Mouse (Mus musculus): ENCODE results near the gene Pjvk. TPM values are rescaled to one million over a fixed set of nuclear protein-coding genes. Genes with fewer than 3 reads are reported as not detected.

Gene Pjvk
- polyA plus RNA-seq, 1 experiment: 0.06 TPM

DNA sequence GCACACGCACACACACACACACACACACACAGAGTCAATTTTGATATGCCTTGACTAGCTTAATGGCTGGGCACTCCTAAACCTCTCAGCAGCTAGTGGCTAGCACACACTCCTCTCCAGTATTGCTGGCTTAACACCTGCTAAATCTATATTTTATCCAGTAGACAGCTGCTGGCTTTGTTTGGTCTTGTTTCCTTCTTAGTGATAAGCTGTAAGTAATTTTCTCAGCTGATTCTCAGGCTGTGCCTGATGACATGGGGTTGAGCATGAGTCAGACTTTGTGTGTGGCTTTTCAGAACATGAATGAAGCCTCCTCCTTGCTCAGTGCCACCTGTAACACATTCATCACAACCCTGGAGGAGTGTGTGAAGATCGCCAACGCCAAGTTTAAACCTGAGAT is 38.7 kb downstream of the Pjvk start:
- Histone ChIP-seq H3K36me3 (ENCODE audit: control insufficient read depth, insufficient read depth, low read length) (peaks cover 42% of the 10 kb centered on the region), H3K27ac (ENCODE audit: insufficient read depth, low read length) (no peak overlapping the region), H3K27me3 (ENCODE audit: control insufficient read depth, insufficient read depth, low read length) (no peaks in the 10 kb centered on the region), H3K4me1 (ENCODE audit: control insufficient read depth, insufficient read depth, insufficient read length) (no peaks in the 10 kb centered on the region), H3K4me3 (ENCODE audit: extremely low read depth, insufficient read depth, insufficient read length) (no peak overlapping the region)
- 94% methylated on average over 3 of the region's 3 CpGs for WGBS
- no peak for TF ChIP-seq POLR2A (IDR thresholded peaks at IDR 0.05; ENCODE audit: low read depth, low read length)
- no peak for TF ChIP-seq CTCF (IDR thresholded peaks at IDR 0.05; ENCODE audit: extremely low read depth, insufficient read depth, insufficient read length, insufficient replicate concordance)
- DNase-seq (ENCODE audit: low read depth in 1 of 2, low spot score in 2 of 2): no peak

GRCm38 (mm10) chr2:76687608-76688007 is 39.3 kb downstream of the Pjvk start:
- no peak for DNase-seq (ENCODE audit: low read depth in 1 of 2, low spot score in 2 of 2)
- peaks cover 45% of the 10 kb centered on the region for H3K36me3 ChIP-seq (ENCODE audit: control insufficient read depth, insufficient read depth, low read length)

DNA sequence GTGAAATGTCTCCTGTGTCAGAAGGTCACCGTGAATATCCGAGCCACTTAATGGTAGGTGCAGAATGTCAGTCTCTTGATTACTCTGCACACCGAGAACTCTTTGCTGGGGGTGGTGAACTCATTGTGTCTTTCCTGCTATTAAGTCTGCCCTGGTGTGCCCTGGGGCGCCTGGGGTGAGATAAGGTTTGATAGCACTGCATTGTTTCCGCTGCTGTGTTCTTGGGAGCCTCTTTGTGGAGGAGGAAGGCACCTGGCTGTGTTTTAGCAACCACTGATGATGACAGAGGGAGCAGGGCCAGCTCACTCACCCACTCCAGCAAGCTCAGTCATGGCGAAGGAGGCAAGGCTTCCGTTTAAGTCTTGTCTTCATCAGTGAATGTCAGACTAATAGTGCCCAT is 39.9 kb downstream of the Pjvk start:
- no peak for DNase-seq (ENCODE audit: low read depth in 1 of 2, low spot score in 2 of 2)
- no peaks in the 10 kb centered on the region for H3K27me3 ChIP-seq (ENCODE audit: control insufficient read depth, insufficient read depth, low read length)
- H3K4me3 ChIP-seq (ENCODE audit: extremely low read depth, insufficient read depth, insufficient read length): no peak overlapping the region
- H3K27ac ChIP-seq (ENCODE audit: insufficient read depth, low read length): no peak overlapping the region
- peaks cover 44% of the 10 kb centered on the region for H3K36me3 ChIP-seq (ENCODE audit: control insufficient read depth, insufficient read depth, low read length)
- WGBS: 83% methylated on average over 7 of the region's 7 CpGs
- no peaks in the 10 kb centered on the region for H3K4me1 ChIP-seq (ENCODE audit: control insufficient read depth, insufficient read depth, insufficient read length)
- TF ChIP-seq CTCF (IDR thresholded peaks at IDR 0.05; ENCODE audit: extremely low read depth, insufficient read depth, insufficient read length, insufficient replicate concordance) (no peak), POLR2A (IDR thresholded peaks at IDR 0.05; ENCODE audit: low read depth, low read length) (no peak)

More at GRCm38 (mm10) chr2:76687608-76688007, 39.3 kb downstream of the Pjvk start:
- no peaks in the 10 kb centered on the region for H3K4me1 ChIP-seq (ENCODE audit: control insufficient read depth, insufficient read depth, insufficient read length)
- no peak overlapping the region for H3K27ac ChIP-seq (ENCODE audit: insufficient read depth, low read length)
- no peaks in the 10 kb centered on the region for H3K27me3 ChIP-seq (ENCODE audit: control insufficient read depth, insufficient read depth, low read length)
- WGBS: 80% methylated on average over 3 of the region's 3 CpGs
- no peak for TF ChIP-seq CTCF (IDR thresholded peaks at IDR 0.05; ENCODE audit: extremely low read depth, insufficient read depth, insufficient read length, insufficient replicate concordance)
- TF ChIP-seq POLR2A (IDR thresholded peaks at IDR 0.05; ENCODE audit: low read depth, low read length): no peak
- H3K4me3 ChIP-seq (ENCODE audit: extremely low read depth, insufficient read depth, insufficient read length): no peak overlapping the region

DNA sequence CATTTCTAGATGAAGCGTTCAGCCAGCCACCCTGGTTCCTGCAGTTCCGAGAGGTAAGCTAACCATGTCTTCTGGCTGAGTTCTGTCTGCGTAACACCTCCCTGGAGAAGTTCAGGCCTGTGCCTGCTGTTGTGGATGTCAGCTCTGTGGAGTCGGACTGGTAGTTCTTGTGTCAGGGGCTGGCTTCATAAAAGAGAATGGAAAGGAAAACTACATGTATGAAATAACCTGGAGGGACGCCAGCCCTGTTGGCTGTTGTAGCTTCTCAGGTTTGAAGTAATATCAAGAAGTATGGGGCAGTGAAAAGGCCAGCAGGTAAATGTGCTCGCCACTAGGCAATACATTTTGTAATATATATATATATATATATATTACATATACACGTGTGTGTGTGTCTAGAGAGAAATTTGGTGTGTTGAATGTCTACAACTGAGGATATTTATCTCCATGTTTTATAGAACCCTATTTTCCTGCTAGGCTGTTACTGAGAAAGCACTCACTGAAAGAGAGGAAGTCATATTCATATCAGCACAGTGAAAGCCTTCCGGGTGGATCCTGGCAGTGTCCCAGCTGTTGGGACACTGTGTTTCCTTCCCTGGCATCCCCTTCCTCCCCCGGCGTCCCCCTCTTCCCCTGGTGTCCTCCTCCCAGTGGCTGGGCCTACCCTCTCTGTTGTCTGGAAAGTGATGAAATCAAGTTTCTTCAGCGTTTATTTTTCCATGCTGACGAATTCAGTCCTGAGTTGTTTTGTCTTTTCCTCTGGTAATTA is 42.3 kb downstream of the Pjvk start:
- TF ChIP-seq POLR2A (IDR thresholded peaks at IDR 0.05; ENCODE audit: low read depth, low read length) (no peak), CTCF (IDR thresholded peaks at IDR 0.05; ENCODE audit: extremely low read depth, insufficient read depth, insufficient read length, insufficient replicate concordance) (no peak)
- Histone ChIP-seq H3K27me3 (ENCODE audit: control insufficient read depth, insufficient read depth, low read length) (no peaks in the 10 kb centered on the region), H3K4me1 (ENCODE audit: control insufficient read depth, insufficient read depth, insufficient read length) (no peaks in the 10 kb centered on the region; the same call in 1 of the 2 replicates), H3K27ac (ENCODE audit: insufficient read depth, low read length) (no peak overlapping the region), H3K4me3 (ENCODE audit: extremely low read depth, insufficient read depth, insufficient read length) (no peak overlapping the region), H3K36me3 (ENCODE audit: control insufficient read depth, insufficient read depth, low read length) (peaks cover 43% of the 10 kb centered on the region)
- WGBS: 70% methylated on average over 12 of the region's 12 CpGs
- no peak for DNase-seq (ENCODE audit: low read depth in 1 of 2, low spot score in 2 of 2)

GRCm38 (mm10) chr2:76693765-76694164 is 45.5 kb downstream of the Pjvk start:
- 92% methylated on average over 5 of the region's 5 CpGs for WGBS
- no peak for TF ChIP-seq CTCF (IDR thresholded peaks at IDR 0.05; ENCODE audit: extremely low read depth, insufficient read depth, insufficient read length, insufficient replicate concordance)
- H3K36me3 ChIP-seq (ENCODE audit: control insufficient read depth, insufficient read depth, low read length): peaks cover 30% of the 10 kb centered on the region
- H3K4me1 ChIP-seq (ENCODE audit: control insufficient read depth, insufficient read depth, insufficient read length): no peaks in the 10 kb centered on the region; the same call in 1 of the 2 replicates
- no peak overlapping the region for H3K4me3 ChIP-seq (ENCODE audit: extremely low read depth, insufficient read depth, insufficient read length)
- H3K27ac ChIP-seq (ENCODE audit: insufficient read depth, low read length): no peak overlapping the region
- DNase-seq (ENCODE audit: low read depth in 1 of 2, low spot score in 2 of 2): no peak
- no peaks in the 10 kb centered on the region for H3K27me3 ChIP-seq (ENCODE audit: control insufficient read depth, insufficient read depth, low read length)

DNA sequence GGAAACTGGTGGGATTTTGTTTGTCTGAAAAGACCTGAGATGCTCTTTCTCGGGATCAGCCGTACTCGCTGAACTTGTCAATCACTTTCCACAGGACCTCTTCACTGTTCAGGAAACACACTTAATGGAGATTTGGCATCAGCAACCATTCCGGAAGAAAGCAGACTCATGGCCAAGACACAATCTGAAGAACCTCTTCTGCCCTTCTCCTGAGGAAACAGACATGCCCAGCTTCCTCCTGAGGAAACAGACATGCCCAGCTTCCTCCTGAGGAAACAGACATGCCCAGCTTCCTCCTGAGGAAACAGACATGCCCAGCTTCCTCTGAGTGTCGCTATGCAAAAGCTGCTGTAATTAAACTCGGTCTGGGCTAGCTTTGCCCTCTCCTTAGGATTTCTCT is 47.0 kb downstream of the Pjvk start:
- no peaks in the 10 kb centered on the region for H3K27me3 ChIP-seq (ENCODE audit: control insufficient read depth, insufficient read depth, low read length)
- H3K4me3 ChIP-seq (ENCODE audit: extremely low read depth, insufficient read depth, insufficient read length): no peak overlapping the region
- peaks cover 30% of the 10 kb centered on the region for H3K36me3 ChIP-seq (ENCODE audit: control insufficient read depth, insufficient read depth, low read length)
- WGBS: 43% methylated on average over 6 of the region's 6 CpGs
- no peaks in the 10 kb centered on the region; the same call in 1 of the 2 replicates for H3K4me1 ChIP-seq (ENCODE audit: control insufficient read depth, insufficient read depth, insufficient read length)
- H3K27ac ChIP-seq (ENCODE audit: insufficient read depth, low read length): no peak overlapping the region
- TF ChIP-seq CTCF (IDR thresholded peaks at IDR 0.05; ENCODE audit: extremely low read depth, insufficient read depth, insufficient read length, insufficient replicate concordance) (no peak), POLR2A (IDR thresholded peaks at IDR 0.05; ENCODE audit: low read depth, low read length) (no peak)
- DNase-seq (ENCODE audit: low read depth in 1 of 2, low spot score in 2 of 2): no peak

DNA sequence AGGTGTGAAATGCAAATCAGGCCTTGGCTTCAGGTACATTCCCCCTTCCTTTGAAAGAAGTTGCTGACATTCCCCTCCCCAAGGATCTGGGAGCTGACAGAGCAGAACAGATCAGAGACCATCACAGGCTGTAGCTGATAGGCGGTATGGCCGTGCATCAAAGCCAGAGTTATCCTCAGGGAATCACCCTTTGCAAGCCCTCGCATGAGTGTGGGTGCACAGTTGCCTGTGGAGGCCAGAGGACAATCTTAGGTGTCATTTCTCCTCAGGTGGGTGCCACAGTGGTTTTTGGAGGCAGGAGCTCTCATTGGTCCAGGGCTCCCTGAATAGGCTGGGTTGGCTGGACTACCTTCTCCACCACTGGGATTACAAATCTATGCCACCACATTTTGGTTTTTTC is 53.9 kb downstream of the Pjvk start:
- Histone ChIP-seq H3K27me3 (ENCODE audit: control insufficient read depth, insufficient read depth, low read length) (no peaks in the 10 kb centered on the region), H3K4me1 (ENCODE audit: control insufficient read depth, insufficient read depth, insufficient read length) (no peaks in the 10 kb centered on the region), H3K36me3 (ENCODE audit: control insufficient read depth, insufficient read depth, low read length) (peaks cover 7% of the 10 kb centered on the region), H3K4me3 (ENCODE audit: extremely low read depth, insufficient read depth, insufficient read length) (no peak overlapping the region), H3K27ac (ENCODE audit: insufficient read depth, low read length) (no peak overlapping the region)
- 95% methylated on average over 3 of the region's 3 CpGs for WGBS
- no peak for DNase-seq (ENCODE audit: low read depth in 1 of 2, low spot score in 2 of 2)
- TF ChIP-seq CTCF (IDR thresholded peaks at IDR 0.05; ENCODE audit: extremely low read depth, insufficient read depth, insufficient read length, insufficient replicate concordance) (no peak), POLR2A (IDR thresholded peaks at IDR 0.05; ENCODE audit: low read depth, low read length) (no peak)
